Mouse (Mus musculus): ENCODE results near the gene Klhl8.
A peak's percentile ranks its signal among the peaks of the same experiment; 100 is the strongest.

Gene Klhl8

GRCm38 (mm10) chr5:103845418-103846153 is 65.5 kb downstream of the Klhl8 start:
- no peak for DNase-seq

- no peak for DNase-seq
Measured at GRCm38 (mm10) chr5:103843938-103844337, 67.1 kb downstream of the Klhl8 start.

GRCm38 (mm10) chr5:103839265-103839626 is 71.8 kb downstream of the Klhl8 start:
- no peak for DNase-seq

- DNase-seq = no peak
Measured at GRCm38 (mm10) chr5:103838550-103839264, 72.4 kb downstream of the Klhl8 start.

GRCm38 (mm10) chr5:103836148-103836784 is 74.8 kb downstream of the Klhl8 start:
- no peak for DNase-seq

- DNase-seq = no peak
Measured at GRCm38 (mm10) chr5:103835471-103836147, 75.5 kb downstream of the Klhl8 start.

- no peak for DNase-seq
Measured at GRCm38 (mm10) chr5:103830886-103831285, 80.2 kb downstream of the Klhl8 start.

- DNase-seq = no peak
Measured at GRCm38 (mm10) chr5:103829158-103829557, 81.9 kb downstream of the Klhl8 start.

GRCm38 (mm10) chr5:103828729-103829128 is 82.3 kb downstream of the Klhl8 start:
- DNase-seq = no peak

- DNase-seq = no peak
Measured at GRCm38 (mm10) chr5:103828304-103828703, 82.8 kb downstream of the Klhl8 start.

- DNase-seq = no peak
Measured at GRCm38 (mm10) chr5:103822949-103823348, 88.1 kb downstream of the Klhl8 start.

- DNase-seq = no peak
Measured at GRCm38 (mm10) chr5:103821500-103822298, 89.4 kb downstream of the Klhl8 start.

- DNase-seq = no peak
Measured at GRCm38 (mm10) chr5:103821062-103821461, 90.0 kb downstream of the Klhl8 start.

- DNase-seq = no peak
Measured at GRCm38 (mm10) chr5:103819674-103820073, 91.4 kb downstream of the Klhl8 start.

GRCm38 (mm10) chr5:103818602-103819001 is 92.5 kb downstream of the Klhl8 start:
- no peak for DNase-seq

- peak; percentile 78 for DNase-seq
Measured at GRCm38 (mm10) chr5:103817754-103818153, 93.3 kb downstream of the Klhl8 start.

- no peak for DNase-seq
Measured at GRCm38 (mm10) chr5:103816718-103817117, 94.3 kb downstream of the Klhl8 start.

- no peak for DNase-seq
Measured at GRCm38 (mm10) chr5:103815249-103815617, 95.8 kb downstream of the Klhl8 start.

- DNase-seq = no peak
Measured at GRCm38 (mm10) chr5:103814551-103815248, 96.4 kb downstream of the Klhl8 start.

GRCm38 (mm10) chr5:103813997-103814542 is 97.0 kb downstream of the Klhl8 start:
- no peak for DNase-seq

- DNase-seq = no peak
Measured at GRCm38 (mm10) chr5:103813291-103813690, 97.8 kb downstream of the Klhl8 start.

Measured in cerebellum, adult 11 months (tissue).